Mouse (Mus musculus): ENCODE measurements around the gene Ethe1.

The Ethe1 gene

DNA sequence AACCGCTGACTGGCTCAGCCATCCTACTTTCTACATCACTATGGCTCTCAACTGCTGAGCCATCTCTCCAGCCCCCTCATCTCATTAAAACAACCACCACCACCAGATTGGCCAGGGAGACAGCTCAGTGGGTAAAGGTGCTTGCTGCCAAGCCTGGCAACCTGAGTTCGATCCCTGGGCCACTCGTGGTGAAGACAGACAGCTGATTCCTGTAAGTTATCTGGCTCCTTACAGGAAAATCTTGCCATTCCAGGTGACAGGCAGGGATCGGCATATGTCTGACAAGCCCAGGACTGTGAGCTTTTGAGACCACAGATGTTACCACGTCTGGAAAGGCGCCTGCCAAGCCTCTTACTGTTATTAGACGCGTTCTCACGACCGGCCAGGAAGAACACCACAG is 9.5 kb upstream of the Ethe1 start:
- DNase-seq = no peak

DNA sequence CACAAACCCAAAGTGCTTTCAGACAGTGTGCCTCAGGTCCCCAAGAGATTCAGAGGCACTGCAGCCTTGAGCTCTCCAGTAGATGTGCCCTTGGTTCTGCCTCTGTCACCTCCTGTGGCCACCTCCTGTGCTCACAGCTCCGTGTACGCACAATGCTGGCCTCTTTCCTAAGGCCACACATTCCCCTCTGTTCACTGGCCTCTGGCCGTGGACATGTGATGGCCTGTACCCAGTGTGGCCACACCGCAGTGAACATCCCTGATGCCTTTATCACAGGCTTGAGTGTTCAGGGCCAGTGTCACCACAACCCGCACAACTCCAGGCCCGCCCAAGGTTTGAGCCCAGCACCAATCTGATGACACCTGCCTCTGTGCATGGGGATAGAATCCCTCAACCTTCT is 2.5 kb upstream of the Ethe1 start:
- DNase-seq = no peak

- no peak for DNase-seq
These were observed 1.3 kb upstream of the Ethe1 start for GRCm38 (mm10) chr7:24585995-24586394.

DNA sequence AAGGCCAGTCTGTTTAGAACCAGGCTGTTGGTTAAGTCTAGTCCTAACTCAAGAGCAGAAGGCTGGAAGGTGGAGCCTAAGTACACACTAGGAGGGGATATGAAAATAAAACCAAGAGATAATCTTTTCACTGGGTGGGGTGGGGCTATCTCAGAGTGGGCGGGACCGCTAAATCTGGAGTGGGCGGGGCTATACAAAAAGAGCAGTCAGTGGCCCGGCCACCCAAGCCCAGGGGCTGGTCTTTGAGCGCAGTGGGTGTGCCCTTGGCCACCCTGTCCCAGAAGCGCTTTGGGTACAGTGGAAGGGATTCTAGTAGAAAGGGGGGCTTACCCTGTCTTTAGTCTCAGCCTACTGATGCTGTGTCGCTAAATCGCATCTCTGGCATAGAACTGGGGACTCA is 515 bp upstream of the Ethe1 start:
- DNase-seq = no peak

DNA sequence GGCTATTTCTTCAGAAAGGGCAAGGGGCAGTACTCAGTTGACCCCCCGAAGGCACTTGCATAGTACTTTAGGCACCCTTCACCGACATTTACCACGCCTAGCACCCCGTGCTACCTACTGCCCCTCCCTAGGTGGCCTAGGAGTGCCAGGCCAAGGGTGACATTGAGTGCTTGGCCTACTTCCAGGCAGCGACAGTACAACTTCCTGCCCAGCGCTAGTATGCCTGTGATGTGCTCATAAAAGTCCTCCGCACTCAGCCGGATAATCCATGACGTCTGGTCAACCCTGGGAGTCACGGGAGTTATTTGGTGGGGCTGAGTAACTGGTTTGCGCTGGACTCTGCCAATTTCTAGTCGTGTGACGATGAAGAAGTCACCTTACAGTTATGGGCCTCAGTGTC is 993 bp downstream of the Ethe1 start:
- DNase-seq = no peak

DNA sequence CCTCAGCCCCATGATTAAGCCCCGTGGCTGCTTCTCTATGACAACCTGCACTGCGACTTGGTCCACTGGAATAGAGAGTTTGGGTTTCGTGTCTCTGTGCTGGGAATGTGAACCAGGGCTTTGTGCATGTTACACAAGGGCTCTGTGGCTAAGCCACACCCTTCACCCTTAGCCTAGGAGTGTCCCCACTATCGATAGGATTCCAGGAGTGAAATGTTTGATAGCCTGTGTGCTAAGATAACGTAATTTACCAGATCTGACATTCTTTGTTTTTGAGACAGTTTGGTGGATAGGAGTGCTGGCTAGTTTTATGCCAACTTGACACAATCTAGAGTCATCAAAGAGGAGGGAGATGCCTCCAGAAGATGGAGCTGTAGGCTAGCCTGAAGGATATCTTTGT is 4.4 kb downstream of the Ethe1 start:
- DNase-seq = no peak

GRCm38 (mm10) chr7:24592163-24592562 is 4.8 kb downstream of the Ethe1 start:
- no peak for DNase-seq

DNA sequence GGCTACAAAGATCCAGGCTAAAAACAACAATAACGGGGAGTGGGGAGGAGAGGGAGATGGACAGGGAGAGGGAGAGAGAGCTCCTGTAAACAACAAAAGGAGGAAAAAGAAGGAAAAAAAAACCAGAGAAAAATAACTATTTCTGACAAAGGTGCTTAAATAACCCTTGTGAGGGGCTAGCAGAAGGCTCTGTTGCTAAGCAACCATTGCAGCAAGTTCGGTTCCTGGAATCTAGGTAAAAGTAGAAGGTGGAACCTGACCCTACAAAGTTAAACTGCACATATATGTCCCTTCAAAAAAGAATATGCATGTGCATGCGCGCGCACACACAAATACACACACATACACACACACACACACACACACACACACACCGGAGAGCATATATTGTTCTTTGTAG is 5.4 kb downstream of the Ethe1 start:
- no peak for DNase-seq

DNA sequence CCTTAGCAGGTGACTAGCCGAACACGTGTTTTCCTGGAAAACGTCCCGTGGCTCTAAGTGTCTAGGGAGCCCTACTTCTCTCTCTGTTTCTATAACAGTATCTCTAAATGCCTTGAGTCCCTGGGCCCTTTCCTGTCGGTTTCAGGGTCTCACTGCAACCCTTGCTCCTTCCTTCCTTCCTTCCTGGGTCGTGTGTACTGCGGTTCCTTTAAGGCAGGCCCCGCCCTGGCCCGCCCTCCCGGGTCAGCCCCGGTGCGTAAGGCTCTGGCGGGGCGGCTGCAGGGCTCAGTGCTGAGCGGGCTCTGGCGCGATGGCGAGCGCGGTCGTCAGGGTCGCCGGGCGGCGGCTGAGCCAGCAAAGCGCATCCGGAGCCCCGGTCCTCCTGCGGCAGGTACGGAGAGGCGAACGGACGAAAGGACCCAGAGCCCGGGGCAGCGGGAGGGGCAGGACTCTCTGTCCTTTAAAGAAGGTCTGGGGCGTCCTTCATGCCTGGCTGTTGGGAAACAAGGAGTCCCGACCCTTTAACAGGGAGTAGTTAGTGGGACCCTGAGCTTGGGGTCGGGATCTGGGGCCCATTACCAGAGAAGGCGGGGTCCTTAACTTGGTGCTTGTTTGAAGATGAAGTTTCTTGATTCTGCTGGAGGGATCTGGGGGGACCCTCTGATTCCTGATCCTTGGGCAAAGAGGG is 6.4 kb downstream of the Ethe1 start:
- peak; percentile 79 to 88 for DNase-seq

GRCm38 (mm10) chr7:24594309-24594803 is 7.0 kb downstream of the Ethe1 start:
- DNase-seq = no peak

DNA sequence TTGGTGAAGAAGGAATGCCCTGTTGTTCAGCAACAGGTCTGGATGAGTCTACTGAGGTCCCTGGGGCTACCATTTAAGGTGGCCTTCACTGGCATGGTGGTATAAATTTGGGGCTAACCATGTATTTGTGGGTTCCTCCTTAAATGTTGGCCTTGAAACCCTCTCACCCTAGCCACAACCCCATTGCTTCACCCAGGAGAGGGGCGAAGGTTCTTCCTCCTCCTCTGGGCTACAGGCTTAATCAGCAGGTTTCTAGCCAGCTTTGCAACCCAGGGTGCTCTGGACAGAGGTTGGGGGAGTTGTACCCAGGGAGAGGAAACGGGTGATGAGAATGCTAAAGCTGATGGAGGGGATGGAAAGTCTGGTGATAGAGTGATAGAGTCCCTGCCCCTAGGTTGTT is 8.1 kb downstream of the Ethe1 start:
- DNase-seq = no peak

- no peak for DNase-seq
These were observed 10.8 kb downstream of the Ethe1 start for GRCm38 (mm10) chr7:24598121-24598520.

- DNase-seq = peak in 1 of 2 experiments; percentile 31
These were observed 12.1 kb downstream of the Ethe1 start for GRCm38 (mm10) chr7:24599211-24600067.

DNA sequence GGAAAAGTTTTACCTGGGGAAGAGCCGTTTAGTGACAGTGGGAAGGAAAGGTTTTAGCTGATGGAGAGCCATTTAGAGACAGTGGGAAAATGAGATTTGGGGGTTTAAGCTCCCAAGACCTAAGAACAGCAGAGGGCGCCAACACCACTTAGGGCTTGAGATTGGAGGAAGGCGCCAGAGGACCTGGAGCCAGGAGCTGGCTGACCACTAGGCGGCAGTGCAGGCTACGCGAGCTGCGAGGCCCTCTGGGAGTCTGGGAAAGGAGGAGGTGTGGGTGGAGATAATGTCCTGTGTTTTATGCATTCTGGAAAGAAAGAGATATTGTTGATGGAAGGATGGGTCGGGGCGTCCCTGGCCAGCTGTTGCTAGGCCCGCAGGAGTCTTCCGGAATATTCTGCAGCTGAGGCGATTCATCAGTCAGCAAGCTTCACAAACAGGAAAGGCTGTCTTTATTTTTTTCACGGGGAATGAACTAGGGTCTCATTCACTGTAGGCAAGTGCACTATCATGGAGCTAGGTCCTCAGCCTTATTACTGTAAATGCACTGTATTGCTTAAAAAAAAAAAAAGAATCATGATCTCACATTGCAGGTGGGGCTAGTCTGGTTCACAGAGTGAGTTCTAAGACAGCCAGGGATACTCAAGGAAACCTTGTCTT is 13.7 kb downstream of the Ethe1 start:
- DNase-seq = peak; percentile 97 to 99

DNA sequence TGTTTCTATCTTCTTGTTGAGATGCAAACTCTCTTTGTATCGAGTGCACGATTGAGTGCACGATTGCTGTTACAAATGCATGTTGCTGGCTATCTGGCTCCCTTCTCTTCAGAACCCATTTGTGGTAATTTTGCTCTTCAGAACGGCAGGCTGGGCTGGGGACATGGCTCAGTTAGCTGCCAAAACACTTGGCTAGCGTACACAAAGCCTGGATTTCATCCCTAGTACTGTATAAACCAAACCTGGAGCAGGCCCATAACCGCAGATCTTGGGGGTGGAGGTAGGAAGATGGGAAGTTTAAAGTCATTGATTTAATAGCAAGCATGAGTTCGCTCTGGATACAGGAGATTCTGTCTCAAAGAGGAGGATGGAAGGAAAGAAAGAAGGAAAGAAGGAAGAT is 18.2 kb downstream of the Ethe1 start:
- no peak for DNase-seq

DNA sequence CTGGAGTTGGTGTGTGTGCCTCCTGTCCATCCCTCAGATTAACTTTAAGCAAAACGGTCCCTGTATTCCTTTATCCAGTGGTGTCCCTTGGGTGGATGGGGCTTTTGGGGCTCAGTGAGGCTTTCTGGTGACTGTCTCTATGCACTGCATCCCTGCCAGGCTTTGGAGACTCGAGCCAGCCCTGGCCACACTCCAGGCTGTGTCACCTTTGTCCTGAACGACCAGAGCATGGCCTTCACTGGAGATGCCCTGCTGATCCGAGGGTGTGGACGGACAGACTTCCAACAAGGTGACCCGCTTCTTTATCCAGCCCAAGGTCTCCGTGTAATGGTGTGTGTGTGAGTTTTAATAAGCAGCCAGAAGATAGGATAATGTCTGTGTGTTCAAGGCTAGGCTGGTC is 18.7 kb downstream of the Ethe1 start:
- DNase-seq = no peak

- peak in 1 of 2 experiments; percentile 52 for DNase-seq
These were observed 20.7 kb downstream of the Ethe1 start for GRCm38 (mm10) chr7:24608017-24608416.

DNA sequence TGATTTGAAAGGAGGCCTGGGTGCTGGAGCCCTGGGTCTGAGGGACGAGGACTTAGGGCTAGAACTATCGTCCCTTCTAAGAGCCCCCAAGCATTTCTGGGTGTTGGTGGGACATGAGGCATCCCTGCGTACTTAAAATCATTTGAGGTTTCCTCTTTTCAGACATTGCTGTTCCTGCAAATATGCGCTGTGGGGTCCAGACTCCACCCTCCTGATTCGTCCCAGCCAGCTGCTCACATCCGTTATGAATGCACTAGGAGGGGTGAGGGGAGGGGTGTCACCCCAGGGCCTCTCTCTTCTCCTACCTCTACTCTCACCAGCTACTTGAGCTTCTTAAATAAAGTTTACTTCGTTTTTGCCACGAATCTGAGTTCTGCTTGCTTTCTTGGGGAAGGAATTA is 21.2 kb downstream of the Ethe1 start:
- DNase-seq = no peak

DNA sequence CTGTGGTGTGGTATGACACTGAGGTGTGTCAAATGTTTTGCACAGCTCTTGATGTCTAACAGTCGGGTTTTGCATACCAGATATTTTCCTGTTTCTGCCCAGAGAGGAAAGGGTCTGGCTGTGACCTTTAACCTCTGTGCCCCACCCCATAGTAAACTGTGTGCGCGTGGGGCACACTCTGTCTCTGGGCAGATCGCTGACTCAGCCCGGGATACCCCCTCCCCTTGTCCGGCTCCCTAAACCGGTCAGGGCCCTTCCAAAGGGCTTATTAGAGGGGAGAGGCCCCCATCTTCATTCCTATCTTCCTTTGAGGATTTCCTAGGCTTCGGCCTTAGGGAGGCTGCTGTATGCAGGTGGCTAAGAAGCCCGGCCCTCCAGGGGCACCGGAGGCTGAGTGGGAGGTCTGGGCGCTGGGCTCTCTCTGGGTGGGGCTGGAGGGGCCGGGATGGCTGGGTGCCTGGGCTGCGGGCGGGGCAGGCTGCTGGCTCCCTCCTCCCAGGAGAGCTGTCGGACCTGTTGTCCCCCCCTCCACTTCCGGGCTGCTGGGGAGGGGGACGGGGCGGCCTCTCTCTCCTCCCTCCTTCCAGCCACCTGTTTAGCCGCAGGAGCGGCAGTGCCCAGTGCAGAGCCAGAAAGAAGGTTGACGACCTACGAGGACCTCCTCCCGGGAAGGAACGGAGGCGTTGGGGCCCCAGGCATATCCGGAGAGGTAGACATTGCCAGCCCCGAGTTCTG is 23.0 kb downstream of the Ethe1 start, which contains the start of gene Phldb3:
Phldb3 (plus strand) TSS at position 620 of the 735 bp plus-strand sequence.
- no peak for DNase-seq

- DNase-seq = peak in 1 of 2 experiments; percentile 37
These were observed 23.6 kb downstream of the Ethe1 start for GRCm38 (mm10) chr7:24610879-24611494.

DNA sequence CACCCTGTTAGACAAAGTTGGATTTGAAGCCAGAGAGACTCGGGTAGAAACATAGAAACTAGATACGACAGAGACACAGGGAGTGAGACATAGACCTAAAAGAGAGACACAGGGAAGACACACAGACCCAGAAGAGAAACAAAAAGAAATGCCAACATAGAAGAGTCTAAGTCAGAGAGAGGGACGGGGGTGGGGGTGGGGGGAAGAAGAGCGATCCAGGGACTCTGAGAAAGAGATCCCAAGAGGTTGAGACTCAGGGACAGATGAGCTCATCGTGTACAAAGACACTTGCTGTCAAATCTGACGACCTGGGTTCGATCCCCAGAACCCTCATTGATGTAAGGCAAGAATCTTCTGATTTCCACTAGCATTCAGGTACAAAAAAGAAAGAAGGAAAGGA is 24.4 kb downstream of the Ethe1 start:
- DNase-seq = no peak

GRCm38 (mm10) chr7:24612308-24612910 is 25.1 kb downstream of the Ethe1 start:
- DNase-seq = no peak

Data from cerebellum, postnatal 25 days (tissue).